Mouse (Mus musculus): ENCODE measurements around the gene Cracr2b. TPM values are rescaled to one million over a fixed set of nuclear protein-coding genes. Genes with fewer than 3 reads are reported as not detected.

Gene Cracr2b
- polyA plus RNA-seq, 1 experiment from 2014 or later, result 5.2 TPM

DNA sequence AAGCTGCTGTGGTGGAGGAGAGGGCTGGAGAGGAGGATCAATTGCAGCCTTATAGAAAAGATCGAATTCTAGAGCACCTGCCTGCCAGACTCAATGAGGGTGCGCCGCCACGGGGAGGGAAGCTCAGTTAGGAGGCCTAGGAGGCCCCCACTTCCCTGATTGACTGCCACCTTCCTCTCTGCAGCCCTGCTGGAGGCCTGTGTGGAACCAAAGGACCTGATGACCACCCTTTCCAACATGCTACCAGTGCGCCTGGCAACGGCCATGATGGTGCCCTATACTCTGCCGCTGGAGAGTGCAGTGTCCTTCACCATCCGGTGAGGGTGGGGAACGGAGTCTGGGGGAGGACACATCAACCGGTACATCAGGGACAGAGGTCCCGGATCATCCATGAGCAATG is 2.2 kb upstream of the Cracr2b start:
- Histone ChIP-seq H3K27me3 (replicated peaks; ENCODE audit: control insufficient read depth, insufficient read depth, low read length) (peaks cover 30% of the 10 kb centered on the region), H3K36me3 (ENCODE audit: control insufficient read depth, insufficient read depth) (no peaks in the 10 kb centered on the region), H3K4me3 (replicated peaks; ENCODE audit: low read length) (no peak overlapping the region), H3K27ac (ENCODE audit: low read length) (no peak overlapping the region), H3K9me3 (ENCODE audit: control insufficient read depth, low read length) (no peaks in the 10 kb centered on the region), H3K4me2 (ENCODE audit: low read length) (no peak overlapping the region), H3K9ac (replicated peaks; ENCODE audit: low read depth, low read length) (no peak overlapping the region), H3K4me1 (replicated peaks; ENCODE audit: control insufficient read depth, insufficient read depth, low read length) (peaks cover 22% of the 10 kb centered on the region)
- 95% methylated on average over 11 of the region's 11 CpGs for WGBS
- no peak for ATAC-seq

DNA sequence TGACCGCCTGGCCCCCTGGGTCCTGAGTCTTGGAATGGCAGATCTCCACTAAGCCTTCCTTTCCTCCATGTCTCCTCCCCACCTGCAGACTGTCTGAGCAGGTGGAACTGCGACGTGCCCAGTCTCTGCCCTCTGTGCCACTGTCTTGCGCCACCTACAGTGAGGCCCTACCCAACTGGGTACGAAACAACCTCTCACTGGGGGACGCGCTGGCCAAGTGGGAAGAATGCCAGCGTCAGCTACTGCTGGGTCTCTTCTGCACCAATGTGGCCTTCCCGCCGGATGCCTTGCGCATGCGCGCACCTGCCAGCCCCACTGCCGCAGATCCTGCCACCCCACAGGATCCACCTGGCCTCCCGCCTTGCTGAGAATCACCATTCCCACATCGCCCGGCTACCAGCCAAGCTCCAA is 1.6 kb upstream of the Cracr2b start:
- 91% methylated on average over 17 of the region's 17 CpGs for WGBS
- H3K27me3 ChIP-seq (replicated peaks; ENCODE audit: control insufficient read depth, insufficient read depth, low read length), result peaks cover 37% of the 10 kb centered on the region

DNA sequence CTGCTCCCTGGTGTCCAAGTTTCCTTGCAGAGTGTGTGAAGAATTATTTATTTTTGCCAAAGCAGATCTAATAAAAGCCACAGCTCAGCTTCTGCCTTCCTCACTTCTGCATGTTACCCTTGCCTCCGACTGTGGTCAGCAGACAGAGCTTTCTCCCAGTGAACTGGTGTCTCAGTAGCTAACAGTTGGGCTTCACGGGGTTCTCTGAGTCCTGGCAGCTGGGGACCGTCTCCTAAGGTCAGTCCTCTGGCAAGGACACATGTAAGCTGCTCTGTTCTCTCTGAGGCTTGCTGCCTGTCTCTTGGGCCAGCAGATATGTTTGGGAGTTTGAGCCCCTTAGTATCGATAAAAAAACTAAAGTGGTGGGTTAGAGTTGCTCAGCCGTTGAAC is 898 bp upstream of the Cracr2b start:
- Histone ChIP-seq H3K4me1 (replicated peaks; ENCODE audit: control insufficient read depth, insufficient read depth, low read length) (peaks cover 18% of the 10 kb centered on the region), H3K9ac (replicated peaks; ENCODE audit: low read depth, low read length) (no peak overlapping the region), H3K27me3 (replicated peaks; ENCODE audit: control insufficient read depth, insufficient read depth, low read length) (peaks cover 44% of the 10 kb centered on the region), H3K27ac (ENCODE audit: low read length) (no peak overlapping the region), H3K4me2 (ENCODE audit: low read length) (no peak overlapping the region), H3K36me3 (ENCODE audit: control insufficient read depth, insufficient read depth) (no peaks in the 10 kb centered on the region), H3K4me3 (replicated peaks; ENCODE audit: low read length) (no peak overlapping the region), H3K9me3 (ENCODE audit: control insufficient read depth, low read length) (no peaks in the 10 kb centered on the region)
- no peak for ATAC-seq
- whole genome bisulfite sequencing, result 78% methylated on average over 5 of the region's 5 CpGs

More for the DNA sequence above, 1.6 kb upstream of the Cracr2b start:
- Histone ChIP-seq H3K9me3 (ENCODE audit: control insufficient read depth, low read length) (no peaks in the 10 kb centered on the region), H3K27ac (ENCODE audit: low read length) (no peak overlapping the region), H3K36me3 (ENCODE audit: control insufficient read depth, insufficient read depth) (no peaks in the 10 kb centered on the region), H3K4me2 (ENCODE audit: low read length) (no peak overlapping the region), H3K4me3 (replicated peaks; ENCODE audit: low read length) (no peak overlapping the region), H3K9ac (replicated peaks; ENCODE audit: low read depth, low read length) (no peak overlapping the region), H3K4me1 (replicated peaks; ENCODE audit: control insufficient read depth, insufficient read depth, low read length) (peaks cover 21% of the 10 kb centered on the region)
- no peak for ATAC-seq

DNA sequence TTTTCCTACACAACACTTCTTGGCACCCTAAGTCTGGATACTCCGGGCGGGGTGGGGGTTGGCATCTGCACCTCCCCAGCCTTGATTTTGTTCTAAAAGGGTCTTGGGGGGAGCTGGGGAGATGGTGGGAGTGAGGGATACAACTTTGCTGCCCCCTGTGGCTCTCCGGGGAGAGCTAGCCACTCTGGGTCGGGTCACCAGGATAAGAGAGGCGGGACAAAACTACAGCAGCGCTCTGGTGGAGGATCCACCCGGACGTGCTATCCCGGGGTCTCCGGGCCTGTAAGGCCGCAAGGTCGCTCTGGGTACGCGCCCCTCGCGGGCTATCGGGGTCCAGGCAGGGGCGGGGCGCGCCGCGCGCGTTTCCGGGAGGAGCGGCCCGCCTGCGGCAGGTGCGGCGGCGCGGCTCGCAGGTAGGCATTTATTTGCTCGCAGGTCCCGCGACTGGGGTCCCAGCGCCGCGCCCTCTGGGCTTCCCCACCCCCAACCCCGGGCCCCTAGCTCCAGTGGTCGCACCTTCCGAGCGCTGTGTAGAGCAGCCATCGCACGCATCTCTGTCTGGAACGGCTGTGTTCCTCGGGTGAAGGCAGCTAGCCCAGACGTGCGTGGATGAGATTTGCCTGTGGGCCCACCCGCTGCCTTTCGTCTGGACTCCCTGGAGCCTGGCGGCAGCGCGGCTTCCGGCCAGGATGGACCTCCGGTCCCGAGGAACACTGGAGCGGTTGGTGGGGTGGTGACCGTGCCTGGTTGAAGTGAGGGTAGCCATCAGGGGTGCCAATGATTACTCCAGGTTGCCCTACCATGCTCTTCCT is 833 bp downstream of the Cracr2b start:
- H3K9me3 ChIP-seq (ENCODE audit: control insufficient read depth, low read length), result no peaks in the 10 kb centered on the region
- 2% methylated on average over 54 of the region's 59 CpGs for WGBS
- H3K9ac ChIP-seq (replicated peaks; ENCODE audit: low read depth, low read length), result peak overlapping the region; percentile 38
- no peak for ATAC-seq
- peak overlapping the region; percentile 54 for H3K4me2 ChIP-seq (ENCODE audit: low read length)
- H3K27me3 ChIP-seq (replicated peaks; ENCODE audit: control insufficient read depth, insufficient read depth, low read length), result peaks cover 59% of the 10 kb centered on the region
- H3K4me1 ChIP-seq (replicated peaks; ENCODE audit: control insufficient read depth, insufficient read depth, low read length), result peaks cover 12% of the 10 kb centered on the region
- H3K36me3 ChIP-seq (ENCODE audit: control insufficient read depth, insufficient read depth), result no peaks in the 10 kb centered on the region
- peak overlapping the region; percentile 36 for H3K4me3 ChIP-seq (replicated peaks; ENCODE audit: low read length)
- H3K27ac ChIP-seq (ENCODE audit: low read length), result no peak overlapping the region

DNA sequence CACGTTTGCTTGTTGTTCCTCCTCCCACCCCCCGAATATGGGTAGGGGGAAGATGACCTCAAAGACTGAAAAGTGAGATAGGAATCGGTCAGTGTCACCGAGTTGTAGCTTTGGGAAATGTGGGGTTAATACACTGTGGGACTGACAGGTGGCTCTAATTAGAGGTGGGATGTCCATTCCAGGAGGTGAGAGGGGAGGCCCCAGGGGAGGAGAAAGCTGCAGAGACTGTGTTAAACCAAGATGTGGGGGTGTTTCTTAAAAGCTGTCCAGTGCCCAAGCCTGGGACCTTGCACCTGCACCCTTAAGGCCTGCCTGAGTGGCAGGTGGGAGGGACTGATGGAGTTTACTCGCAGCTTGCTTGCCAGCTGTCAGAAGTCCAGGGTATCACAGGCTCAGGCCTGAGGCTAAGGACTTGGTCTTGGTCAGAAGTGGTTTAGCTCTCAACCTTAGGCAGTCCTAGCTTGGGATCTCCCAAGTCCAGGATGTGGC is 1.5 kb downstream of the Cracr2b start:
- no peak overlapping the region for H3K4me2 ChIP-seq (ENCODE audit: low read length)
- no peaks in the 10 kb centered on the region for H3K36me3 ChIP-seq (ENCODE audit: control insufficient read depth, insufficient read depth)
- no peak overlapping the region for H3K27ac ChIP-seq (ENCODE audit: low read length)
- no peak overlapping the region; the same call in 1 of the 2 replicates for H3K9ac ChIP-seq (replicated peaks; ENCODE audit: low read depth, low read length)
- WGBS, result 17% methylated on average over 5 of the region's 5 CpGs
- no peaks in the 10 kb centered on the region for H3K9me3 ChIP-seq (ENCODE audit: control insufficient read depth, low read length)
- H3K27me3 ChIP-seq (replicated peaks; ENCODE audit: control insufficient read depth, insufficient read depth, low read length), result peaks cover 59% of the 10 kb centered on the region
- no peak for ATAC-seq
- H3K4me1 ChIP-seq (replicated peaks; ENCODE audit: control insufficient read depth, insufficient read depth, low read length), result peaks cover 19% of the 10 kb centered on the region
- no peak overlapping the region; the same call in 1 of the 2 replicates for H3K4me3 ChIP-seq (replicated peaks; ENCODE audit: low read length)

DNA sequence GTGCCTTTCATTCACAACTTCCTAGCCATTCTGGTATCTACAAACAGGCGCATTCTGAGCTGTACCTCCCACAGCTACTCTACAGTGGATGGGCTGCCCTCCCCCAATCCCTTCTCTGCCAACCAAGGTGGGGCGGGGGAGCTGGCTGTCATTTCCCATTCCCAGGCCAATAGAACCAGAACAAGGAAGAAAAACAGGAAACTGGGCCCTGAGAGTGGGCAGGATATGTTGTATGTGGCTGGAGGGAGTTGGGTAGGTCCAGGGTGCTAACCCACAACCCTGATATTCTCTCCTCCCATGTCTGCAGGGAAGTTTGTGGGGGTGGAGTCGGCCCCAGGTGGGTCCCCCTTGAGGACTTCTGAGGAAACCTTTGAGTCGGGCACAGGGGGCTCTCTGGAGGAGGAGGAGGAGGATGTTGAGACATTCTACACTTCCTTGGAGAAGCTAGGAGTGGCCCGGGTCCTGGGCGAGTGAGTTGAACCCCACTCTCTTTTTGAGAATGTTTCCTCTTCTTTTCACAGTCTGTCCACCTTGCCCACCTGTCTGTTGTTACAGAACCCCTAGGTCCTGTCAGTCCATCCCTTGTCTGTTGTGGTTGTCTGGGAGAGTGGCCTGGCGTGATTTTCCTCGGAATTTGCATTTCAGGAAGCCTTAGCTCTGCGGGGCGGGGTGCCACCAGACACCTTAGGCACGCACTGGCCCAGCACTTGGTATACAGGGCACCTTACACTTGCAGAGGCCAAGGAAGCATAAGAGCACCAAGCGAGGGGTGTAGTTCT is 3.1 kb downstream of the Cracr2b start:
- ATAC-seq, result no peak
- Histone ChIP-seq H3K9me3 (ENCODE audit: control insufficient read depth, low read length) (no peaks in the 10 kb centered on the region), H3K4me1 (replicated peaks; ENCODE audit: control insufficient read depth, insufficient read depth, low read length) (peaks cover 32% of the 10 kb centered on the region), H3K27me3 (replicated peaks; ENCODE audit: control insufficient read depth, insufficient read depth, low read length) (peaks cover 59% of the 10 kb centered on the region), H3K27ac (ENCODE audit: low read length) (no peak overlapping the region), H3K36me3 (ENCODE audit: control insufficient read depth, insufficient read depth) (no peaks in the 10 kb centered on the region), H3K9ac (replicated peaks; ENCODE audit: low read depth, low read length) (no peak overlapping the region), H3K4me3 (replicated peaks; ENCODE audit: low read length) (no peak overlapping the region), H3K4me2 (ENCODE audit: low read length) (no peak overlapping the region)
- WGBS, result 23% methylated on average over 12 of the region's 12 CpGs

DNA sequence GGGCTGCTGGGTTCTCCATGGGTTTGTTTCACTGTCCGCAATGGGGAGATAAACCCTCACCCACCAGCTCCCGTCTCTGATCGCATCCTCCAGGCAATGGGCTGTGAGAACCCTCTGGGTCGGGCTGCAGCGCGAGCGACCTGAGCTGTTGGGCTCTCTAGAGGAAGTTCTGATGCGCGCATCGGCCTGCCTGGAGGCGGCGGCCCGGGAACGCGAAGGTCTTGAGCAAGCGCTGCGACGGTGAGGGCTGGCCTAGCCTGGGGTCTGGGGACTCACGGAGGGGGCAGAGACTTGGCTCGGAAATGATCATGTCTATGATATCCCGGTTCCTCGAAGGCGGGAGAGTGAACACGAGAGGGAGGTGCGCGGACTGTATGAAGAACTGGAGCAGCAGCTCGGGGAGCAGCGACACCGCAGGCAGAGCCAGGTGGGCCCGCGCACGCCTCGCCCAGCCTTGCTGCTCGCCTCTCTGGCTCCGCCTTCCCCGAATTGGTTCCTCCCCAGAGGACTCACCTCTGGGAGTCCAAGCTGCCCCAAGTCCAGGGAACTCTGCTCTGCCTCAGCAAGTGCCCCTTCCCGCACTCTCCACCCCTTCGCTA is 3.8 kb downstream of the Cracr2b start:
- no peak overlapping the region for H3K27ac ChIP-seq (ENCODE audit: low read length)
- H3K9ac ChIP-seq (replicated peaks; ENCODE audit: low read depth, low read length), result 0 out of 2 replicates have a peak overlapping the region, but pooled peaks have one; percentile 14
- 4% methylated on average over 38 of the region's 38 CpGs for WGBS
- H3K36me3 ChIP-seq (ENCODE audit: control insufficient read depth, insufficient read depth), result peaks cover 3% of the 10 kb centered on the region; the same call in 1 of the 2 replicates
- ATAC-seq, result no peak
- H3K27me3 ChIP-seq (replicated peaks; ENCODE audit: control insufficient read depth, insufficient read depth, low read length), result peaks cover 59% of the 10 kb centered on the region
- no peaks in the 10 kb centered on the region for H3K9me3 ChIP-seq (ENCODE audit: control insufficient read depth, low read length)
- peak overlapping the region; percentile 24; the same call in 1 of the 2 replicates for H3K4me2 ChIP-seq (ENCODE audit: low read length)
- peaks cover 39% of the 10 kb centered on the region for H3K4me1 ChIP-seq (replicated peaks; ENCODE audit: control insufficient read depth, insufficient read depth, low read length)
- peak overlapping the region; percentile 10 for H3K4me3 ChIP-seq (replicated peaks; ENCODE audit: low read length)

DNA sequence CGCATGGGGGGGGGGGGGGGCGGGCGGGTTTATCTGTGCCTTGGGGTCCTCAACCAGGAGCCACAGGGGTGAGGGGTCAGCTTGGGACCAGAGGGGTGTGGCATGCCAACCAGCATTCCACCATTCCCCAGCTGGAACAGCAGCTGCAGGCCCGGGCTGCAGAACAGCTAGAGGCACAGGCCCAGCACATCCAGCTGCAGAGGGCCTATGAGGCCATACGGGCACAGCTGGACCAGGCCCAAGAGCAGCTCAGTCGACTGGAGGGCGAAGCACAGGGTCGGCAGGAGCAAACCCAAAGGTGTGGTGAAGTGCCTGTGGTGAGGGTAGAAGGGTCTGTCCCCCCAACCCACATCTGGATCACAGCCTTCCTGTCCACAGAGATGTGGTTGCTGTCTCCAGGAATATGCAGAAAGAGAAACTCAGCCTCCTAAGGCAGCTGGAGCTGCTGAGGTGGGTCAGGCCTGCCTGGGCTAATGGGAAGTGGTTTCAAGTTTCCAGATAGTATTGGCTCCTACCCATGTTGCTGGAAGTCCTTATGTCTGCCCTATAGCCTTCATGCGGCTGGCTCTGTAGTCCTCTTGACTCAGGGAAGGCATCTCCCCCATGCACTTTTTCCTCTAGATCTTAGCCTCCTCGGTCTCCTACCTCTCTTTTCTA is 4.6 kb downstream of the Cracr2b start:
- Histone ChIP-seq H3K4me3 (replicated peaks; ENCODE audit: low read length) (no peak overlapping the region), H3K4me1 (replicated peaks; ENCODE audit: control insufficient read depth, insufficient read depth, low read length) (peaks cover 43% of the 10 kb centered on the region), H3K9me3 (ENCODE audit: control insufficient read depth, low read length) (no peaks in the 10 kb centered on the region), H3K27ac (ENCODE audit: low read length) (no peak overlapping the region), H3K27me3 (replicated peaks; ENCODE audit: control insufficient read depth, insufficient read depth, low read length) (peaks cover 56% of the 10 kb centered on the region), H3K4me2 (ENCODE audit: low read length) (no peak overlapping the region), H3K36me3 (ENCODE audit: control insufficient read depth, insufficient read depth) (peaks cover 7% of the 10 kb centered on the region; the same call in 1 of the 2 replicates), H3K9ac (replicated peaks; ENCODE audit: low read depth, low read length) (no peak overlapping the region)
- no peak for ATAC-seq
- WGBS, result 42% methylated on average over 10 of the region's 10 CpGs
